ENCODE assay signal across 8 mouse cellular contexts in the genomic region with DNA sequence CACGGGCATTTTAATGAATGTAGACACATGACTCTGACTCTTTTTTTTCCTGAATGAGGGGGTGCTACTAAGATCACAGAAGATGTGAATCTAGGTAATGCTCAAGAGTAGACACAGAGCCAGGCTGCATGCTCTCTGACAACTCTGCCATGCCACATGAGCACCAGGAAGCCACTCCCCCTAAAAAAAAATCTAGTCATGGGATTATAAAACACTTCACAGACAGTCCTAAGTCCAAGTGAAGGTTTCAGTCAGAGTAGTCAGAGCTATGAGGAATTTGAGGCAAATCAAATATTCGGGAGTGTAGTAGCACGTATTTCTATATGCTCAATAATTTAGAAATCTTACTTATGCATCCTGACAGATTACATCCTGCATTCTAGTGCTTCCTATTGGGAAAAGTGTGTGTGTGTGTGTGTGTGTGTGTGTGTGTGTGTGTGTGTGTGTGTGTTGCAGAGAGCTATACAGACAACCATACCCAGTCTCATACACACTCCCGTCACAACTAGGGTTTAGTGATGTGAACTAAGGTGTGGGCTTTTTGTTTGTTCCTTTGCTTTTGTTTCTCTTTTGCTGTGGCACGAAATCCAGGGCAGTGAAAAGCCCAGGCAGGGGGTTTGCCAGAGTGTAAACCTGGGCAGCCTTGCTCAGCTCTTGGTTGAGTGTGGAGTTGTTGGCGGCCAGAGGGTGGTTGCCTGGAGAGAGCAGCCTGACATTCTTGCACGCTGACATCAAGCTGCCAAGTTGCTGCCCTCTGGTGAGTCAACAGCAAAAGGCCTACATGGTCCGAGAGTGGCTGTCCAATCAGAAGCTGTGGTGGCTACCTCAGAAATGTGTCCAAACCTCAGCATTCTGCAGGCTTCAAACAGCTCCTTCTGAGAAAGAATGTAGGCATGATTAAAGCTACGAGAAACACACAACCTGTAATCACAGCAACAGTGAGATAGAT.
DNase-seq lines count a peak whose midpoint lies in the region; ATAC-seq and TF ChIP-seq lines count a peak whose summit lies in the region.

No protein-coding gene starts in this region.

- no peaks in the 10 kb centered on the region for H3K27me3 ChIP-seq in cerebellum, adult 2 months (ENCODE audit: control insufficient read depth, insufficient read depth, low read length)
- no peaks in the 10 kb centered on the region for H3K27me3 ChIP-seq in kidney, embryonic 14.5 days (ENCODE audit: control insufficient read depth, insufficient read depth, low read length)

- H3K4me1 ChIP-seq in cerebellum, adult 2 months (ENCODE audit: control insufficient read depth, insufficient read depth, low read length) = no peaks in the 10 kb centered on the region
- no peaks in the 10 kb centered on the region for H3K4me1 ChIP-seq in kidney, embryonic 14.5 days (ENCODE audit: control insufficient read depth, insufficient read depth, low read length)

- peak; percentile 94 for DNase-seq in heart, adult 11 months
- DNase-seq in heart, postnatal 25 days (ENCODE audit: low spot score) = no peak
- peak; percentile 37 to 47 for DNase-seq in cerebellum, adult 2 months
- peak; percentile 9 for DNase-seq in heart, adult 8-10 months (ENCODE audit: low spot score)
- DNase-seq in lung, postnatal 10 days = peak; percentile 75
- DNase-seq in skeletal muscle tissue, adult 2 months (ENCODE audit: low read depth, low spot score) = peak; percentile 5
- DNase-seq in T-cell, adult 2 months (ENCODE audit: low spot score) = no peak

- H3K4me3 ChIP-seq in cerebellum, adult 2 months (replicated peaks; ENCODE audit: insufficient read depth, low read depth, low read length) = no peak overlapping the region
- no peak overlapping the region for H3K4me3 ChIP-seq in kidney, embryonic 14.5 days (ENCODE audit: low read length)

- intact Hi-C loops in heart, postnatal 25 days (cut with DNase I) = no loop called here

- peak; percentile 82 for ATAC-seq in kidney, embryonic 14.5 days (ENCODE audit: low FRiP score, low TSS enrichment)

- no peaks in the 10 kb centered on the region for H3K36me3 ChIP-seq in kidney, embryonic 14.5 days (ENCODE audit: control insufficient read depth, insufficient read depth, low read length)

- no peaks in the 10 kb centered on the region for H3K9me3 ChIP-seq in kidney, embryonic 14.5 days (ENCODE audit: control insufficient read depth, low read length)

- no peak for TF ChIP-seq POLR2A in cerebellum, adult 2 months (IDR thresholded peaks at IDR 0.05; ENCODE audit: borderline replicate concordance, insufficient read depth, low read length)

- H3K9ac ChIP-seq in kidney, embryonic 14.5 days (ENCODE audit: low read depth, low read length) = no peak overlapping the region

- WGBS in cerebellum, adult 2 months = 45% methylated on average over 9 of the region's 9 CpGs
- 52% methylated on average over 9 of the region's 9 CpGs for WGBS in kidney, embryonic 14.5 days

- H3K27ac ChIP-seq in cerebellum, adult 2 months (ENCODE audit: insufficient read depth, low read length) = no peak overlapping the region
- no peak overlapping the region for H3K27ac ChIP-seq in kidney, embryonic 14.5 days (ENCODE audit: low read depth, low read length)

- no peak overlapping the region for H3K4me2 ChIP-seq in kidney, embryonic 14.5 days (replicated peaks; ENCODE audit: low read depth, low read length)

- peak; percentile 25; the same call in 1 of the 2 replicates for TF ChIP-seq CTCF in cerebellum, adult 2 months (IDR thresholded peaks at IDR 0.05; ENCODE audit: borderline replicate concordance, insufficient read depth, low read depth, low read length)

Comparison
In these comparisons a context has a peak if more than half of its experiments do, and no peak if none do; other contexts are left out.
1. DNase-seq: peak in heart, adult 11 months (single experiment), cerebellum, adult 2 months (2 of 2), heart, adult 8-10 months (single experiment), lung, postnatal 10 days (single experiment) and skeletal muscle tissue, adult 2 months (single experiment); none in heart, postnatal 25 days (single experiment) and T-cell, adult 2 months (single experiment).